Mouse (Mus musculus) kidney, postnatal 10 days (tissue): Measurements from ENCODE around the gene S1pr4.

Source experiments
- DNase-seq: peaks from one replicate; pipeline ENCODE4 v3.0.0; 2021; ENCODE audit warnings: mixed read lengths

The S1pr4 gene

GRCm38 (mm10) chr10:81464405-81465264 lies 35.3 kb downstream of the S1pr4 start:
- peak; percentile 71 for DNase-seq

- DNase-seq, result peak; percentile 4
Measured at GRCm38 (mm10) chr10:81463531-81463930, 36.4 kb downstream of the S1pr4 start.

GRCm38 (mm10) chr10:81462917-81463316 lies 37.0 kb downstream of the S1pr4 start:
- DNase-seq, result peak; percentile 5

GRCm38 (mm10) chr10:81462415-81462804 lies 37.5 kb downstream of the S1pr4 start:
- peak; percentile 32 for DNase-seq

GRCm38 (mm10) chr10:81461673-81462414 lies 38.1 kb downstream of the S1pr4 start:
- peak; percentile 25 for DNase-seq

- peak; percentile 4 for DNase-seq
Measured at GRCm38 (mm10) chr10:81460951-81461350, 39.0 kb downstream of the S1pr4 start.

GRCm38 (mm10) chr10:81460471-81460870 lies 39.5 kb downstream of the S1pr4 start:
- peak; percentile 11 for DNase-seq

- no peak for DNase-seq
Measured at GRCm38 (mm10) chr10:81459399-81459798, 40.5 kb downstream of the S1pr4 start.

- no peak for DNase-seq
Measured at GRCm38 (mm10) chr10:81458267-81458666, 41.7 kb downstream of the S1pr4 start.

- no peak for DNase-seq
Measured at GRCm38 (mm10) chr10:81457624-81458023, 42.3 kb downstream of the S1pr4 start.

GRCm38 (mm10) chr10:81456983-81457563 lies 42.9 kb downstream of the S1pr4 start:
- peak; percentile 3 for DNase-seq

GRCm38 (mm10) chr10:81455181-81455895 lies 44.6 kb downstream of the S1pr4 start, which contains the start of gene Nfic:
TSS of gene Nfic (minus strand) at chr10:81455635.
- peak; percentile 6 for DNase-seq

- DNase-seq, result no peak
Measured at GRCm38 (mm10) chr10:81454106-81454505, 45.8 kb downstream of the S1pr4 start.

- no peak for DNase-seq
Measured at GRCm38 (mm10) chr10:81452947-81453288, 47.0 kb downstream of the S1pr4 start.

- peak; percentile 28 for DNase-seq
Measured at GRCm38 (mm10) chr10:81452237-81452946, 47.5 kb downstream of the S1pr4 start.

- DNase-seq, result peak; percentile 5
Measured at GRCm38 (mm10) chr10:81451365-81451745, 48.6 kb downstream of the S1pr4 start.

- DNase-seq, result peak; percentile 5
Measured at GRCm38 (mm10) chr10:81450641-81451364, 49.1 kb downstream of the S1pr4 start.

- peak; percentile 92 for DNase-seq
Measured at GRCm38 (mm10) chr10:81450140-81450539, 49.8 kb downstream of the S1pr4 start.
